Mouse (Mus musculus): ENCODE measurements around the gene Pank2. TPM values are rescaled to one million over a fixed set of nuclear protein-coding genes. Genes with fewer than 3 reads are reported as not detected.
"Not testable (repeated sequence)": the region's sequence is repeated elsewhere in the genome, so short reads cannot be mapped to it uniquely, and the experiment has no call there.

Gene Pank2
- 49.3 and 50.2 TPM in 2 replicates for polyA plus RNA-seq (2012; ENCODE audit: insufficient read depth, insufficient read length, missing spikeins)

- Histone ChIP-seq H3K4me3 (ENCODE audit: insufficient read depth, low read length) (peak within 1 kb of the TSS; percentile 68), H3K27ac (ENCODE audit: insufficient read depth, low read depth, low read length) (peak within 1 kb of the TSS; percentile 81), H3K4me1 (ENCODE audit: control insufficient read depth, insufficient read depth, low read length) (peaks cover 14% of the 10 kb centered on the region)
- no peak; the same call in 1 of the 2 replicates for TF ChIP-seq POLR2A (IDR thresholded peaks at IDR 0.05; ENCODE audit: borderline replicate concordance, low read depth, low read length)
- TF ChIP-seq CTCF (IDR thresholded peaks at IDR 0.05; ENCODE audit: low read depth, low read length), result no peak
These were observed at the start of gene Pank2 for GRCm38 (mm10) chr2:131262213-131262672. Gene Pank2 (plus strand): TSS chr2:131262495.

GRCm38 (mm10) chr2:131213773-131214172 lies 48.5 kb upstream of the Pank2 start:
- Histone ChIP-seq H3K4me3 (ENCODE audit: insufficient read depth, low read length) (no peak overlapping the region), H3K27ac (ENCODE audit: insufficient read depth, low read depth, low read length) (no peak overlapping the region)

GRCm38 (mm10) chr2:131215941-131216858 lies 46.1 kb upstream of the Pank2 start:
- H3K4me1 ChIP-seq (ENCODE audit: control insufficient read depth, insufficient read depth, low read length), result peaks cover 5% of the 10 kb centered on the region
- H3K27ac ChIP-seq (ENCODE audit: insufficient read depth, low read depth, low read length), result no peak overlapping the region

More at GRCm38 (mm10) chr2:131213773-131214172, 48.5 kb upstream of the Pank2 start:
- TF ChIP-seq CTCF (IDR thresholded peaks at IDR 0.05; ENCODE audit: low read depth, low read length) (no peak), POLR2A (IDR thresholded peaks at IDR 0.05; ENCODE audit: borderline replicate concordance, low read depth, low read length) (no peak)
- peaks cover 16% of the 10 kb centered on the region for H3K4me1 ChIP-seq (ENCODE audit: control insufficient read depth, insufficient read depth, low read length)

GRCm38 (mm10) chr2:131220030-131220429 lies 42.3 kb upstream of the Pank2 start:
- Histone ChIP-seq H3K27ac (ENCODE audit: insufficient read depth, low read depth, low read length) (no peak overlapping the region), H3K4me1 (ENCODE audit: control insufficient read depth, insufficient read depth, low read length) (peaks cover 7% of the 10 kb centered on the region), H3K4me3 (ENCODE audit: insufficient read depth, low read length) (no peak overlapping the region)
- no peak for TF ChIP-seq POLR2A (IDR thresholded peaks at IDR 0.05; ENCODE audit: borderline replicate concordance, low read depth, low read length)
- no peak for TF ChIP-seq CTCF (IDR thresholded peaks at IDR 0.05; ENCODE audit: low read depth, low read length)

More at GRCm38 (mm10) chr2:131215941-131216858, 46.1 kb upstream of the Pank2 start:
- H3K4me3 ChIP-seq (ENCODE audit: insufficient read depth, low read length), result no peak overlapping the region
- TF ChIP-seq CTCF (IDR thresholded peaks at IDR 0.05; ENCODE audit: low read depth, low read length) (no peak), POLR2A (IDR thresholded peaks at IDR 0.05; ENCODE audit: borderline replicate concordance, low read depth, low read length) (no peak)

- H3K4me3 ChIP-seq (ENCODE audit: insufficient read depth, low read length), result no peak overlapping the region
- TF ChIP-seq CTCF (IDR thresholded peaks at IDR 0.05; ENCODE audit: low read depth, low read length), result no peak
- no peak for TF ChIP-seq POLR2A (IDR thresholded peaks at IDR 0.05; ENCODE audit: borderline replicate concordance, low read depth, low read length)
These were observed 40.3 kb upstream of the Pank2 start for GRCm38 (mm10) chr2:131221853-131222515.

GRCm38 (mm10) chr2:131222562-131222961 lies 39.7 kb upstream of the Pank2 start:
- peaks cover 7% of the 10 kb centered on the region for H3K4me1 ChIP-seq (ENCODE audit: control insufficient read depth, insufficient read depth, low read length)
- H3K4me3 ChIP-seq (ENCODE audit: insufficient read depth, low read length), result no peak overlapping the region

More at GRCm38 (mm10) chr2:131221853-131222515, 40.3 kb upstream of the Pank2 start:
- Histone ChIP-seq H3K4me1 (ENCODE audit: control insufficient read depth, insufficient read depth, low read length) (peaks cover 7% of the 10 kb centered on the region), H3K27ac (ENCODE audit: insufficient read depth, low read depth, low read length) (no peak overlapping the region)

GRCm38 (mm10) chr2:131223569-131223968 lies 38.7 kb upstream of the Pank2 start:
- H3K4me1 ChIP-seq (ENCODE audit: control insufficient read depth, insufficient read depth, low read length), result peaks cover 7% of the 10 kb centered on the region
- no peak overlapping the region for H3K4me3 ChIP-seq (ENCODE audit: insufficient read depth, low read length)
- no peak for TF ChIP-seq CTCF (IDR thresholded peaks at IDR 0.05; ENCODE audit: low read depth, low read length)
- no peak for TF ChIP-seq POLR2A (IDR thresholded peaks at IDR 0.05; ENCODE audit: borderline replicate concordance, low read depth, low read length)
- no peak overlapping the region for H3K27ac ChIP-seq (ENCODE audit: insufficient read depth, low read depth, low read length)

More at GRCm38 (mm10) chr2:131222562-131222961, 39.7 kb upstream of the Pank2 start:
- TF ChIP-seq CTCF (IDR thresholded peaks at IDR 0.05; ENCODE audit: low read depth, low read length) (no peak), POLR2A (IDR thresholded peaks at IDR 0.05; ENCODE audit: borderline replicate concordance, low read depth, low read length) (no peak)
- H3K27ac ChIP-seq (ENCODE audit: insufficient read depth, low read depth, low read length), result no peak overlapping the region

- no peak overlapping the region for H3K27ac ChIP-seq (ENCODE audit: insufficient read depth, low read depth, low read length)
- peaks cover 7% of the 10 kb centered on the region for H3K4me1 ChIP-seq (ENCODE audit: control insufficient read depth, insufficient read depth, low read length)
- TF ChIP-seq POLR2A (IDR thresholded peaks at IDR 0.05; ENCODE audit: borderline replicate concordance, low read depth, low read length) (no peak), CTCF (IDR thresholded peaks at IDR 0.05; ENCODE audit: low read depth, low read length) (no peak)
These were observed 37.1 kb upstream of the Pank2 start for GRCm38 (mm10) chr2:131225178-131225577.

GRCm38 (mm10) chr2:131226669-131227068 lies 35.6 kb upstream of the Pank2 start:
- not testable (repeated sequence) for H3K4me3 ChIP-seq (ENCODE audit: insufficient read depth, low read length); H3K4me1 ChIP-seq (ENCODE audit: control insufficient read depth, insufficient read depth, low read length); H3K27ac ChIP-seq (ENCODE audit: insufficient read depth, low read depth, low read length)

More at GRCm38 (mm10) chr2:131225178-131225577, 37.1 kb upstream of the Pank2 start:
- no peak overlapping the region for H3K4me3 ChIP-seq (ENCODE audit: insufficient read depth, low read length)

All from bone marrow macrophage, adult 2 months (primary cell).